Mouse (Mus musculus): ENCODE results near the gene Dnmbp.
"Not testable (repeated sequence)": the region's sequence is repeated elsewhere in the genome, so short reads cannot be mapped to it uniquely, and the experiment has no call there.

Dnmbp gene

GRCm38 (mm10) chr19:43939769-43940689, at the start of gene Dnmbp:
TSS of gene Dnmbp (minus strand) at chr19:43940191.
- DNase-seq (ENCODE audit: low read depth in 1 of 2, low spot score in 2 of 2), result peak in 1 of 2 experiments; percentile 64

DNA sequence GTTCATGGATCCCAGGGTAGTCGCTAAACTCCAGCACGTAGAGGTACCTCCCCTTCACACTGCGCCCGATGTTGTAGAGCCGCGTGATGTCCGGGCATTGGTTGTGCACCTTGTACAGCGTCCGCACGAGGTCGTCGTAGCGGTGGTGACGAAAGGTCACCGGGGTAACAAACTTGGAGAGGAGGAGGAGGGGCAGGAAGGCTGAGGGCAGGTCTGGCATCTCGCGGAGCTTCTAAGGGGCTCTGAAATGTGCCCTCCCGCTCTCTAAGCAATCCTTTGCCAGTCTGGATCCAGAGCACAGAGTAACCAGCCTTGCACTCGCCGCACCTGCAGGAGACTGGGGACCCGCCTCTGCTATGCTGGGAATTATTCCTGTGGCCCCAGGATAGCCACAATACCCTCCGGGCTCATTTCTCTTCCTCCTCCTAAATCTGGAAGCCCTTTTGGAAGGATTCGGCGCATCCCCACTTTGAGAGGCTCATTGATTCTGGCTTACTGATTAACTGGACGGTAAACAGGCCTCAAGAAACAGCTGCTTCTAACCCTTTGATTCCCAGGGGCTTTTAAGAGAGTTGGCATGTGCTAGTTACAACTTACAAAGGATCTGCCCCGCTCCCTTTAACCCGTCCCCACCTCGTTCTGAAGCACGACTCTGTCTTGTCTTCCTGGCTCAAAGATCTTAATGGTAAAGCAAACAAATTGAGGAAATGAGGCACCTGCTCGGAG, 46.2 kb upstream of the Dnmbp start, which contains the start of gene Cpn1:
Gene Cpn1 (minus strand): TSS at position 488 of the 726 bp plus-strand sequence.
- DNase-seq (ENCODE audit: low read depth in 1 of 2, low spot score in 2 of 2), result no peak

DNA sequence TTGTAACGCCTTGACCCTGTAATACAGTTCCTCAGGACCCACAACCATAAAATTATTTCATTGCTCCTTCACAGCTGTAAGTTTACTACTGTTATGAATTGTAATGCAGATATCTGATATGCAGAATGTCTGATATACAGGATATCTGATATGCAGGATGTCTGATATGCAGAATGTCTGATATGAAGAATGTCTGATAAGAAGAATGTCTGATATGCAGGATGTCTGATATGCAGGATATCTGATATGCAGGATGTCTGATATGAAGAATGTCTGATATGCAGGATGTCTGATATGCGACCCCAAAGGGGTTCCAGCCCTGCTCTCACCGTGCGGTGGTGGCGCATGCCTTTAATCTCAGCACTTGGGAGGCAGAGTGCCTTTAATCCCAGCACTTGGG, 42.0 kb upstream of the Dnmbp start:
- DNase-seq (ENCODE audit: low read depth in 1 of 2, low spot score in 2 of 2), result no peak

DNA sequence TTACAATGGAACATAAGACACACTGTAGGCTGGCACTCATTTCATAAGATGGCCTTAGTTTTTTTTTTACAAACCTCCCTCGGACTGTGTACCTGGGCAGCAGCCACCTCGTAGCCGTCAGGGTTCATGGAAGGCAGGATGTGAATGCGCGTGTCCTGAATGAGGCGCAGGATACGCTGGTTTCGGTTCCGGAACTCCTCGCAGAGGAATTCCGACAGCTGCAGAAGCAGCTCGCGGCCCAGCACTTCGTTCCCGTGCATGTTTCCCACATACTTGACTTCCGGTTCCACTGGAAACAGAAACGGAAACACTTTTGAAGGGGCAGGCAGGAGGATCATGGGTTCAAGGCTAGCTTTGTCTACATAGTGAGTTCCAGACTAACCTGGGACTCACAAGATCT, 40.7 kb upstream of the Dnmbp start:
- DNase-seq (ENCODE audit: low read depth in 1 of 2, low spot score in 2 of 2), result no peak

GRCm38 (mm10) chr19:43977799-43978198, 37.8 kb upstream of the Dnmbp start:
- no peak for DNase-seq (ENCODE audit: low read depth in 1 of 2, low spot score in 2 of 2)

- DNase-seq (ENCODE audit: low read depth in 1 of 2, low spot score in 2 of 2), result no peak
These were observed 36.7 kb upstream of the Dnmbp start for GRCm38 (mm10) chr19:43976661-43977060.

DNA sequence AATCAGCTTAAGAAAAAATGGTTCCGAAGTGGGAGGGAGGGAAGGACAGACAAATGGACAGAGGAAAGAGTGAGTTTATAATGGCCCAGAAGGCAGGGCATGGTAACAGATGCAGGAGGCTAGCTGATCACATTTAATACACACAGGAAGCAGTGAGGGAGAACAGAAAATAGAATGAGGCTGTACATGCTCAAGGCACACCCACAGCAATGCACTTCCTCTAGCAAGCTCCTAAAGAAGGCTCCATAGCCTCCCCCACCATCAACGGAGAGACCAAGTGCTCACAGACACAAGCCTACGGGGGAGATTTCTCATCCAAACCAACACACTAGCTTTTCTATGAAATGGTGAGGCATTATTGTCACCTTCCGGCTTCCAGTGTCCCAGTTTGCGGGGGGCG, 34.2 kb upstream of the Dnmbp start:
- no peak for DNase-seq (ENCODE audit: low read depth in 1 of 2, low spot score in 2 of 2)

- no peak for DNase-seq (ENCODE audit: low read depth in 1 of 2, low spot score in 2 of 2)
These were observed 33.7 kb upstream of the Dnmbp start for GRCm38 (mm10) chr19:43973711-43974110.

GRCm38 (mm10) chr19:43972129-43972528, 32.1 kb upstream of the Dnmbp start:
- no peak for DNase-seq (ENCODE audit: low read depth in 1 of 2, low spot score in 2 of 2)

- no peak for DNase-seq (ENCODE audit: low read depth in 1 of 2, low spot score in 2 of 2)
These were observed 28.5 kb upstream of the Dnmbp start for GRCm38 (mm10) chr19:43968436-43969026.

- DNase-seq (ENCODE audit: low read depth in 1 of 2, low spot score in 2 of 2), result no peak
These were observed 26.5 kb upstream of the Dnmbp start for GRCm38 (mm10) chr19:43966481-43966880.

- peak; percentile 37 to 61 for DNase-seq (ENCODE audit: low read depth in 1 of 2, low spot score in 2 of 2)
These were observed 25.6 kb upstream of the Dnmbp start for GRCm38 (mm10) chr19:43965496-43966085.

GRCm38 (mm10) chr19:43962795-43963194, 22.8 kb upstream of the Dnmbp start:
- no peak for DNase-seq (ENCODE audit: low read depth in 1 of 2, low spot score in 2 of 2)

GRCm38 (mm10) chr19:43961185-43961584, 21.2 kb upstream of the Dnmbp start:
- no peak for DNase-seq (ENCODE audit: low read depth in 1 of 2, low spot score in 2 of 2)

DNA sequence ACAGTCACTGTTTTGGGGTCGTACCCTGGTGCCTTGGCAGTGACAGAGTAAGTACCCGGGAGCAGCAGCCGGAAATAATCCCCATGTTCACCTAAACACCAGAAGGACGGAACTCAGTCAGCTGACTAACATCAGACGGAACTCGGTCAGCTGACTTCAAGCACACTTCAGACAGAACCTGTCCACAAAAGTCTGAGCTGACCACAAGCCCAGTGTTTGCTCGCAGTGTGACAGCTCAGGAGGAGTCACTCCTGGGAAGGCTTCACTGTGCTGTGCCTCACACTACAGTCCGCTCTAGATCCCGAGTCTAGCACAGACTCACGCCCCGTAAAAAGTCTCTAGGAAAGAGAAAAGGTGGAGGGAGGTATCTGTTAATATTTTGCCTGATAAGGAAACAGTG, 20.0 kb upstream of the Dnmbp start:
- DNase-seq (ENCODE audit: low read depth in 1 of 2, low spot score in 2 of 2), result no peak

GRCm38 (mm10) chr19:43959162-43959561, 19.2 kb upstream of the Dnmbp start:
- peak; percentile 44 to 46 for DNase-seq (ENCODE audit: low read depth in 1 of 2, low spot score in 2 of 2)

DNA sequence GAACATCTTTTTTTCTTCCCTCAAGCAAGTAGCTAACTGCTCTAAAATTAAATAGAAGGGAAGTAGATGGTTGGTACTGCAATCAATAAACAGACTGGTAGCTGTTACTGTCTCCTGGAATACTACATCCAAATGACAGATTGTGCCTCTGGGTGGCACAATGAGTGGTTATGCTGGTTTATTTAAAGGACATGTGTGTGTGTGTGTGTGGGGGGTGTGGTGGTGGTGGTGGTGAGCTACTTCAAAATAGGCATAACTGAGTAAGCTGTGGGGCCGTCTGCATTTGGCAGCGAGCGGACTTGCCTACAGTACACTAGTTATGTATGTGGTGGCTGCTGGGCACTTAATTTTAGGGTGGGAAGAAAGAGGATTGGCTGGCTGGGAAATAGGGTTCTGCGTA, 17.9 kb upstream of the Dnmbp start:
- no peak for DNase-seq (ENCODE audit: low read depth in 1 of 2, low spot score in 2 of 2)

DNA sequence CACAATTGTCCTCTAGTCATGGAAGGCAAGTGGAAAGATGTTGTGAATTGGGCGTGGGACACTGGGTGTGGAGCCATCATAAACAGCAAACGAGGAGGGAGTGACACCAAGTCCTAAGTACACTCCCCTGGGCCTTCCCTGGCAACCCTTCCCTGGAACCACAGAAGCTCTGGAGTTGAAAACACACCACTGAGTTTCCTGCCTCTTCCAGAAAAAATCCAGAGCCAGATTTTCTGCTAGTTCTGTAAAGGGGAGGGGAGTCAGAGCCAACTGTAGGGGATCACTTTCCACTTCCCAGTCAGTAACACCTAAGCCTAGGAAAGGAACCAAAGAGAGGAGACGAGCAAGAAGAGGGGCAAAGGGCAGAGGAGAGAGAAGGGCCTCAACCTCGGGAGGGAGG, 17.4 kb upstream of the Dnmbp start:
- DNase-seq (ENCODE audit: low read depth in 1 of 2, low spot score in 2 of 2), result no peak

GRCm38 (mm10) chr19:43955266-43955665, 15.3 kb upstream of the Dnmbp start:
- DNase-seq (ENCODE audit: low read depth in 1 of 2, low spot score in 2 of 2), result no peak

GRCm38 (mm10) chr19:43954864-43955263, 14.9 kb upstream of the Dnmbp start:
- no peak for DNase-seq (ENCODE audit: low read depth in 1 of 2, low spot score in 2 of 2)

DNA sequence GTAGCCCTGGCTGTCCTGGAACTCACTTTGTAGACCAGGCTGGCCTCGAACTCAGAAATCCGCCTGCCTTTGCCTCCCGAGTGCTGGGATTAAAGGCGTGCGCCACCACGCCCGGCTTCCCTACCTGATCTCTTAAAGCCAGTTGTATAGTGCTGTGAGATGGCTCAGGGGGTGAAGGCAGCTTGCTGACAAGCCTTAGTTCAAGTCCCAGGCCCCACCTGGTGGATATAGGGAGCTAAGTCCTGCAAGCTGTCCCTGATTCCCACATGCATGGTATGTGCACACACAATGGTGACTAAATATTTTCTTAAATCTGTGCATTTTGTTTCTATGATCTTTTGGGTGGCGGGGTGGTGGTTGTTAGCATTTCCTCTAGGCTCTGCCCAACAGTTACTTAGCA, 12.9 kb upstream of the Dnmbp start:
- DNase-seq (ENCODE audit: low read depth in 1 of 2, low spot score in 2 of 2), result not testable (repeated sequence)
